Mouse (Mus musculus) lung, embryonic 15.5 days (tissue): ENCODE data around the gene Fstl1. TPM values are rescaled to one million over a fixed set of nuclear protein-coding genes. Genes with fewer than 3 reads are reported as not detected.

Source experiments
- ATAC-seq: fragments of 200-750 bp; cut with Nextera tagmentation; 2 replicates; pipeline ENCODE4 v1.8.0; 2017; ENCODE audit warnings: moderate number of reproducible peaks, borderline replicate concordance; ENCODE audit not compliant: low FRiP score, low TSS enrichment; ENCODE audit errors: extremely low read depth
- H3K27ac ChIP-seq: fragments of 300-500 bp; sonication (generic); 2 replicates; pipeline ENCODE4 v1.5.1; 2015; ENCODE audit warnings: moderate library complexity, mild to moderate bottlenecking, inconsistent platforms
- H3K27me3 ChIP-seq: fragments of 300-500 bp; sonication (generic); 2 replicates; pipeline ENCODE4 v1.6.1; 2015; ENCODE audit warnings: inconsistent platforms
- H3K36me3 ChIP-seq: fragments of 300-500 bp; sonication (generic); 2 replicates; pipeline ENCODE4 v1.6.1; 2015; ENCODE audit warnings: inconsistent platforms
- H3K4me1 ChIP-seq: fragments of 300-500 bp; sonication (generic); 2 replicates; pipeline ENCODE4 v1.6.1; 2015; ENCODE audit warnings: inconsistent platforms
- H3K4me2 ChIP-seq: fragments of 300-500 bp; sonication (generic); 2 replicates; pipeline ENCODE4 v1.6.1; 2015; ENCODE audit warnings: inconsistent platforms, mild to moderate bottlenecking, moderate library complexity
- H3K4me3 ChIP-seq: fragments of 300-500 bp; sonication (generic); 2 replicates; pipeline ENCODE4 v1.5.1; 2015; ENCODE audit warnings: mild to moderate bottlenecking, inconsistent platforms
- H3K9ac ChIP-seq: fragments of 300-500 bp; sonication (generic); 2 replicates; pipeline ENCODE4 v1.6.1; 2015; ENCODE audit warnings: inconsistent platforms
- H3K9me3 ChIP-seq: fragments of 300-500 bp; sonication (generic); 2 replicates; pipeline ENCODE4 v1.6.1; 2016; ENCODE audit warnings: inconsistent platforms
- WGBS: fragments of 180-500 bp; shearing (Covaris S2); methylation state at CpG from one replicate; pipeline ENCODE4 v1.1.7; 2015; 5-methylcytosine and 5-hydroxymethylcytosine counted together
- polyA plus RNA-seq: library from polyadenylated mRNA; unstranded; fragments of >200 nt; fragmentation: Nextera tagmentation; extraction: Ambion mirVana; gene quantifications from 2 replicates; pipeline ENCODE4 v1.2.1, GENCODE M21; 2015

Gene Fstl1
- polyA plus RNA-seq, 1 experiment from 2014 or later, result 550 TPM

DNA sequence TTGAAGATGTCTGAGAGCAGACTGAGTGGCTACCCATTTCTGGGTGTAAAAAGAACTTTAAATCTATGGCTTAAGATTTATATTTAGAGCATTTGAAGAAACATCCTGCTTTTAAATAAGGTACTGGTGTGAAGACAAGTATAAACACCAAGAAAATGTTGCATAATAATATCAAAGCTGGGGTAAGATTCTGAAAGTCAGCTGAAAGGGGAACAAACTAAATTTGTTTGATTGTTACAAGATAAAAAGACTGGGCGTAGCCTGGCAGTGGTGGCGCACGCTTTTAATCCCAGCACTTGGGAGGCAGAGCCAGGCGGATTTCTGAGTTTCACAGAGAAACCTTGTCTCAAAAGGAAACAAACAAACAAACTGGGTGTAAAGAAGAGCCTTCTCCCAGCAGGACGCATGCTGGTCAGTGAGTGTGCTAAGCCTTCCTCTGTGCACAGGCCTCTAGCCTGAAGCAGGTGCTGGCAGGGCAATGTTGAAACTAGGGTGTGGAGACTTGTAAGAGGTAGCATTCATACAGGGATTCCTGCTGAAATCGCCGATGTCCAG lies 102.4 kb downstream of the Fstl1 start:
- Histone ChIP-seq H3K36me3 (peaks cover 57% of the 10 kb centered on the region), H3K27me3 (no peaks in the 10 kb centered on the region), H3K27ac (no peak overlapping the region), H3K9me3 (no peaks in the 10 kb centered on the region), H3K4me3 (no peak overlapping the region), H3K4me2 (no peak overlapping the region), H3K9ac (no peak overlapping the region), H3K4me1 (no peaks in the 10 kb centered on the region)
- 87% methylated on average over 7 of the region's 7 CpGs for WGBS
- ATAC-seq, result no peak

DNA sequence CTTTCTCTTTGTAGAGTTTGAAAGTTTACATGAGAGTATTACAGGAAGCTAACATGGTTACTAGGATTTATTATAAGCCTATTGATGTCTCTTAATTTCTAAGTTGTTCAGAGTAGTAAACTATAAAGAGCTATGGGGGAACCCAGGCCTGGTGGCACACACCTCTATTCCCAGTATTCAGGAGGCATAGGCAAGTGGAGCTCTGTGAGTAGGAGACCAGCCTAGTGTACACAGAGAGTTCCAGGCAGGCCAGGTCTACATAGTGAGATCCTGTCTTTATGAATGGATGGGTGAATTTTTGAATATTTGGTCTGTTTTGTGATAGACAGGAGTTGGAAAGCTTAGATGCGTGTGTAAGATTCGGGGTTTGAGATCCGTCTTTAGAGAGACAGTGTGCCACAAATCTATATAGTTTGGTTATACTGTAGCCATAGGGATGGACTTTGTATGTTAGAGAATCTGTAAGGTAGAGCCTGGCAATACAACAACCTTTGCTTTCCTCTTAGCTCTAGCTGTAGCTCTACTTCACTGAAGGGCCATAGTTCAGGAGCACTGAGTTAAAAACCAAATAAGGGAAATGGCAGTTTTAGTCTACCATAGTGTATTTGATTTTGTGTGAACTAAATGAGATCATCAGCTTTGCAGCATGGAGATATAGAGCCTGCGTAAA lies 103.2 kb downstream of the Fstl1 start:
- no peak for ATAC-seq
- Histone ChIP-seq H3K4me3 (no peak overlapping the region), H3K36me3 (peaks cover 59% of the 10 kb centered on the region), H3K4me2 (no peak overlapping the region), H3K4me1 (no peaks in the 10 kb centered on the region), H3K9ac (no peak overlapping the region), H3K27me3 (no peaks in the 10 kb centered on the region), H3K27ac (no peak overlapping the region), H3K9me3 (no peaks in the 10 kb centered on the region)
- WGBS, result 95% methylated on average over 4 of the region's 4 CpGs

DNA sequence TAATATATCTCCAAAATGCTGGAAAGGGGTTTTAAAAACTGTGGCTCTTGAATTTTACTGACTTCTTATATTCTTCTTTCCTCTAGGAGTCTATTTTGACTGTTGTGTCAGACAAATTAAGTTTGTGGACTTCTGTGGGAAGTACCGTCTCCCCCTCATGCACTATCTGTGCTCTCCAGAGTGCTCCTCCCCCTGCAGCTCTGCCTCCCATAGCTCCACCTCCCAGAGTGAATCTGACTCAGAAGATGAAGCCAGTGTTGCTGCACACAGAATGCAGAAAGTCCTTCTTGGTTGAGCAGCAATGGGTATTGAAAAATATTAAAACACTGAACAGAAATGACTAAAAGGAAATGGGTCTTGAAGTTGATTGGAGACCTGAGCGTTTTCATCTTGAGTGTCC lies 104.5 kb downstream of the Fstl1 start:
- ATAC-seq, result no peak
- H3K36me3 ChIP-seq, result peaks cover 59% of the 10 kb centered on the region

More for the DNA sequence above, 104.5 kb downstream of the Fstl1 start:
- H3K27me3 ChIP-seq, result no peaks in the 10 kb centered on the region
- no peak overlapping the region for H3K4me3 ChIP-seq
- no peak overlapping the region for H3K9ac ChIP-seq
- H3K4me1 ChIP-seq, result no peaks in the 10 kb centered on the region
- WGBS, result 60% methylated on average over 2 of the region's 2 CpGs
- no peaks in the 10 kb centered on the region for H3K9me3 ChIP-seq
- H3K4me2 ChIP-seq, result no peak overlapping the region
- H3K27ac ChIP-seq, result no peak overlapping the region

Other genes with a start within 250 kb of the Fstl1 start
- 24.1 and 24.5 TPM in 2 replicates for gene Gtf2e1, start 237.1 kb upstream of the Fstl1 start, polyA plus RNA-seq
- 25.0 and 25.1 TPM in 2 replicates for gene Rabl3, start 237.0 kb upstream of the Fstl1 start, polyA plus RNA-seq
- 0.47 and 0.52 TPM in 2 replicates for gene Hgd, start 196.7 kb upstream of the Fstl1 start, polyA plus RNA-seq
- gene Ndufb4, start 122.4 kb upstream of the Fstl1 start, polyA plus RNA-seq, result 48.8 and 53.6 TPM in 2 replicates
- gene Gm36028, start 84.3 kb downstream of the Fstl1 start, polyA plus RNA-seq, result 0.22 and 0.38 TPM in 2 replicates
- gene Lrrc58, start 91.5 kb downstream of the Fstl1 start, polyA plus RNA-seq, result 62.5 and 62.7 TPM in 2 replicates
- gene Gpr156, start 139.6 kb downstream of the Fstl1 start, polyA plus RNA-seq, result 0.50 and 0.67 TPM in 2 replicates